Mouse (Mus musculus): ENCODE results near the gene Scgb1b2. TPM values are rescaled to one million over a fixed set of nuclear protein-coding genes. Genes with fewer than 3 reads are reported as not detected.

Gene Scgb1b2
- not detected in 2 replicates for total RNA-seq (2014; fragmentation: Nextera tagmentation)
- total RNA-seq (2017): not detected in 2 replicates
- not detected in 2 replicates for polyA plus RNA-seq (2012)

GRCm38 (mm10) chr7:31291721-31292120, at the start of gene Scgb1b2:
Gene Scgb1b2 (minus strand): TSS chr7:31291821.
- DNase-seq (ENCODE audit: low spot score): no peak
- Histone ChIP-seq H3K27me3 (ENCODE audit: insufficient read depth, low read length) (no peaks in the 10 kb centered on the region), H3K4me3 (ENCODE audit: low read depth, low read length) (no peak within 1 kb of the TSS), H3K9me3 (replicated peaks) (peaks cover 2% of the 10 kb centered on the region), H3K36me3 (replicated peaks) (no peaks in the 10 kb centered on the region), H3K4me1 (ENCODE audit: insufficient read depth, low read depth, low read length) (no peaks in the 10 kb centered on the region)
- ATAC-seq (ENCODE audit: extremely low read depth, insufficient number of reproducible peaks, low FRiP score, poor library complexity, severe bottlenecking): no peak
- no peak for TF ChIP-seq CTCF (IDR thresholded peaks at IDR 0.05; ENCODE audit: low read depth, low read length)
- no peak for TF ChIP-seq TAL1 (conservative IDR thresholded peaks at IDR 0.05; ENCODE audit: low read depth, low read length)
- no peak for TF ChIP-seq GATA2 (IDR thresholded peaks at IDR 0.05; ENCODE audit: borderline replicate concordance, low read depth, low read length)
- TF ChIP-seq POLR2AphosphoS5 (IDR thresholded peaks at IDR 0.05; ENCODE audit: insufficient replicate concordance, low read depth, low read length): no peak
- TF ChIP-seq GATA1 (IDR thresholded peaks at IDR 0.05; ENCODE audit: borderline replicate concordance, low read length): no peak

- TF ChIP-seq POLR2AphosphoS5 (IDR thresholded peaks at IDR 0.05; ENCODE audit: insufficient replicate concordance, low read depth, low read length): no peak
- no peak for TF ChIP-seq CTCF (IDR thresholded peaks at IDR 0.05; ENCODE audit: low read depth, low read length)
- TF ChIP-seq GATA1 (IDR thresholded peaks at IDR 0.05; ENCODE audit: borderline replicate concordance, low read length): no peak
- TF ChIP-seq GATA2 (IDR thresholded peaks at IDR 0.05; ENCODE audit: borderline replicate concordance, low read depth, low read length): no peak
- TF ChIP-seq TAL1 (conservative IDR thresholded peaks at IDR 0.05; ENCODE audit: low read depth, low read length): no peak
These were observed 1.4 kb downstream of the Scgb1b2 start, which contains the start of gene Scgb2b2 for GRCm38 (mm10) chr7:31290208-31290607. Gene Scgb2b2 (plus strand): TSS chr7:31290508.

More at GRCm38 (mm10) chr7:31290208-31290607, 1.4 kb downstream of the Scgb1b2 start, which contains the start of gene Scgb2b2:
- ATAC-seq (ENCODE audit: extremely low read depth, insufficient number of reproducible peaks, low FRiP score, poor library complexity, severe bottlenecking) (no peak), DNase-seq (ENCODE audit: low spot score) (no peak)
- Histone ChIP-seq H3K36me3 (replicated peaks) (no peaks in the 10 kb centered on the region), H3K4me1 (ENCODE audit: insufficient read depth, low read depth, low read length) (no peaks in the 10 kb centered on the region), H3K27me3 (ENCODE audit: insufficient read depth, low read length) (no peaks in the 10 kb centered on the region), H3K9me3 (replicated peaks) (peaks cover 2% of the 10 kb centered on the region), H3K4me3 (ENCODE audit: low read depth, low read length) (no peak within 1 kb of the TSS)

Other genes with a start within 250 kb of the Scgb1b2 start
- gene Fxyd5, start 249.3 kb downstream of the Scgb1b2 start, total RNA-seq (2014; fragmentation: Nextera tagmentation): 0.75 and 1.7 TPM in 2 replicates
- gene Fxyd5, start 249.3 kb downstream of the Scgb1b2 start, total RNA-seq (2017): 3.3 and 3.4 TPM in 2 replicates
- gene Fxyd5, start 249.3 kb downstream of the Scgb1b2 start, polyA plus RNA-seq (2012): 1.2 and 1.8 TPM in 2 replicates
- not detected in 2 replicates for gene Fxyd7, start 240.4 kb downstream of the Scgb1b2 start, total RNA-seq (2014; fragmentation: Nextera tagmentation)
- gene Fxyd7, start 240.4 kb downstream of the Scgb1b2 start, total RNA-seq (2017): not detected in 2 replicates
- gene Fxyd7, start 240.4 kb downstream of the Scgb1b2 start, polyA plus RNA-seq (2012): not detected in 2 replicates
- gene Fxyd1, start 234.6 kb downstream of the Scgb1b2 start, total RNA-seq (2014; fragmentation: Nextera tagmentation): not detected in 2 replicates
- gene Fxyd1, start 234.6 kb downstream of the Scgb1b2 start, total RNA-seq (2017): 0.35 TPM in 1 of 2 replicates, not detected in the other
- gene Fxyd1, start 234.6 kb downstream of the Scgb1b2 start, polyA plus RNA-seq (2012): not detected in 2 replicates
- gene Lgi4, start 232.5 kb downstream of the Scgb1b2 start, total RNA-seq (2014; fragmentation: Nextera tagmentation): not detected in 2 replicates
- gene Lgi4, start 232.5 kb downstream of the Scgb1b2 start, total RNA-seq (2017): 0.05 TPM in 1 of 2 replicates, not detected in the other
- not detected in 2 replicates for gene Lgi4, start 232.5 kb downstream of the Scgb1b2 start, polyA plus RNA-seq (2012)
- not detected in 2 replicates for gene Fxyd3, start 215.1 kb downstream of the Scgb1b2 start, total RNA-seq (2014; fragmentation: Nextera tagmentation)
- gene Fxyd3, start 215.1 kb downstream of the Scgb1b2 start, total RNA-seq (2017): 0.06 and 0.16 TPM in 2 replicates
- gene Fxyd3, start 215.1 kb downstream of the Scgb1b2 start, polyA plus RNA-seq (2012): not detected in 2 replicates
- gene Hpn, start 176.5 kb downstream of the Scgb1b2 start, total RNA-seq (2014; fragmentation: Nextera tagmentation): not detected in 2 replicates
- gene Hpn, start 176.5 kb downstream of the Scgb1b2 start, total RNA-seq (2017): 0.87 TPM in 1 of 2 replicates, not detected in the other
- not detected in 2 replicates for gene Hpn, start 176.5 kb downstream of the Scgb1b2 start, polyA plus RNA-seq (2012)
- gene Scn1b, start 164.8 kb downstream of the Scgb1b2 start, total RNA-seq (2014; fragmentation: Nextera tagmentation): not detected in 2 replicates
- not detected in 2 replicates for gene Scn1b, start 164.8 kb downstream of the Scgb1b2 start, total RNA-seq (2017)
- gene Scn1b, start 164.8 kb downstream of the Scgb1b2 start, polyA plus RNA-seq (2012): not detected in 2 replicates
- gene Gramd1a, start 135.9 kb downstream of the Scgb1b2 start, total RNA-seq (2014; fragmentation: Nextera tagmentation): 38.4 and 52.7 TPM in 2 replicates
- gene Gramd1a, start 135.9 kb downstream of the Scgb1b2 start, total RNA-seq (2017): 19.2 and 19.4 TPM in 2 replicates
- gene Gramd1a, start 135.9 kb downstream of the Scgb1b2 start, polyA plus RNA-seq (2012): 56.7 and 65.4 TPM in 2 replicates
- not detected in 2 replicates for gene Scgb2b2, start 1.3 kb downstream of the Scgb1b2 start, total RNA-seq (2014; fragmentation: Nextera tagmentation)
- gene Scgb2b2, start 1.3 kb downstream of the Scgb1b2 start, total RNA-seq (2017): not detected in 2 replicates
- not detected in 2 replicates for gene Scgb2b2, start 1.3 kb downstream of the Scgb1b2 start, polyA plus RNA-seq (2012)
- not detected in 2 replicates for gene Scgb2b3, start 70.3 kb upstream of the Scgb1b2 start, total RNA-seq (2014; fragmentation: Nextera tagmentation)
- gene Scgb2b3, start 70.3 kb upstream of the Scgb1b2 start, total RNA-seq (2017): not detected in 2 replicates
- gene Scgb2b3, start 70.3 kb upstream of the Scgb1b2 start, polyA plus RNA-seq (2012): not detected in 2 replicates
- not detected in 2 replicates for gene Scgb1b3, start 83.8 kb upstream of the Scgb1b2 start, total RNA-seq (2014; fragmentation: Nextera tagmentation)
- gene Scgb1b3, start 83.8 kb upstream of the Scgb1b2 start, total RNA-seq (2017): not detected in 2 replicates
- gene Scgb1b3, start 83.8 kb upstream of the Scgb1b2 start, polyA plus RNA-seq (2012): not detected in 2 replicates